Mouse (Mus musculus) erythroblast, embryonic 14.5 days (primary cell): ENCODE results near the gene Gm10944.

Experiments used
- GATA1 ChIP-seq: IDR thresholded peaks from 2 replicates; pipeline ENCODE4 v1.6.1; 2012; ENCODE audit warnings: low read length, inconsistent platforms, mixed read lengths
- TAL1 ChIP-seq: IDR thresholded peaks from 3 replicates; pipeline ENCODE4 v1.6.1; 2012; ENCODE audit warnings: low read length, inconsistent platforms, mixed read lengths

- no peak for TF ChIP-seq GATA1
- TF ChIP-seq TAL1 = no peak
Measured at GRCm38 (mm10) chr10:10656621-10657020, 24.5 kb upstream of the Gm10944 start.
